Mouse (Mus musculus): ENCODE measurements around the gene Gm38392. TPM values are rescaled to one million over a fixed set of nuclear protein-coding genes. Genes with fewer than 3 reads are reported as not detected.

The Gm38392 gene
- total RNA-seq (2023) = not detected

GRCm38 (mm10) chr3:88287110-88287509, at the start of gene Gm38392:
TSS of gene Gm38392 (minus strand) at chr3:88287210.

DNA sequence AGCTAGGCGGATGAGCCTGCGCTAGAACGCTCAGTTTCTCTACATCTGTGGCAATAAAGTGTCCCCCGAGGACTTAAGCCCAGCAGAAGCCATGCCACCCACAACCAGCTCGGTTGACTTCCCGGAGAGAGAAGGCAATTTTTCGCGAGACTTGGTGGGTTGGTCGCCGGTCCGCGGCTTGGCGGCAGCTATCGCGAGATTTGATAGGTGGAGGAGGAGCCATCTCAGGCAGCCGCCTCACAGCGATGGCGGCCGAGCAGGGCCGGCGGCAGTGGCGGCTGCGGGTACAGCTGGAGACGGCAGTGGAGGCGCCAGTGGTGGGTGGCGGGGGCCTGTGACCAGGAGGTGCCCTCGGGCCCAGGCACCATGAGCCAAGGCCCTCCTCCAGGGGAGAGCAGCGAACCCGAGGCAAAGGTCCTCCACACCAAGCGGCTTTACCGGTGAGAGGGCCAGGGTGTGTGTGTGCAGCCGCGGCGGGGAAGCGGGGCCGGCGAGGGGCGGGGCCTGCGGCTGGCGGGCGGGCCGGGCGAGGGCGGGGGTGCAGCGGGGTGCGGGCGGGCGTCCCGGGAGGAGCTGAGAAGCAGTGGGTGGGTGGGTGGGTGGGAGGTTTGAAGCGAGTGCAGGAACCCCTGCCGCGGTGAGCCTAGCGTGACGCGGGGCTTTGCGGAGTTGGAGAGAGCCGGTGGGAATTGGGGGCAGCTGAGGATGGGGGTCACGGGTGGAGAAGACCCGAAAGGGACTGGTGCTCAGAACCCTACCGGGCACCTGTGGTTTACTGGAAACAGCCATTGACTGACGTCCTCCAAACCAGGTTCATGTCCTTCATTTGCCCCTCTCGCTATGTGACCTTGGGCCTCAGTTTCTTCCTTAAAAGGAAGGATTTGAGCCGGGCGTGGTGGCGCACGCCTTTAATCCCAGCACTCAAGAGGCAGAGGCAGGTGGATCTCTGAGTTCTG, 49.3 kb upstream of the Gm38392 start, which contains the start of the genes Tmem79 and Smg5:
Gene Tmem79, minus strand, starts transcription at position 91 of the 956 bp plus-strand sequence.
Gene Smg5, plus strand, starts transcription at position 203 of the 956 bp plus-strand sequence.

DNA sequence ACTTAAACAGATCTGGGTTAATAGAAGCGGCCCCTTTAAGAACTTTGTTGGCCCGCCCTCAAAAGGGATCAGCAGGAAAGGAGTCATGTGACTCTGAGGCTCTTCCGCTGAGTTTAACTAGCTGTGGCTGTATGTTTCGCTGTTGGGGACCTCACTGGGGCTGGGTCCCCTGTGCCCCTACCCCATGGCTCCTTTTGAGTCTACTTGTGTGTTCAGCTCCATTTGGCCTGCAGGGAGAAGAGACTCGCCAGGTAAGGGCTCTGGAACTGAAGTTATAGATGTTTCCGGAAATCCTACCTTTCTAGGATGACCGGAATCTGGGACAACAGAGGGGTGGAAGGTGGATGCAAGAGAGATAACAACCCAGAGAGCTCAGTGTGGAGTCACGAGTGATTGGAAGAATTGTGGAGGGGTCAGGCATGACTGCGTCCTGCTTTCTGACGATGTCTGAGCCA, 38.0 kb upstream of the Gm38392 start, which contains the start of gene Glmp:
Gene Glmp, plus strand, starts transcription at position 73 of the 455 bp plus-strand sequence.

GRCm38 (mm10) chr3:88296561-88297318, 9.7 kb upstream of the Gm38392 start, which contains the start of the genes Tsacc and Cct3:
TSS of gene Tsacc (minus strand) at chr3:88296999.
TSS of gene Cct3 (plus strand) at chr3:88297116.

DNA sequence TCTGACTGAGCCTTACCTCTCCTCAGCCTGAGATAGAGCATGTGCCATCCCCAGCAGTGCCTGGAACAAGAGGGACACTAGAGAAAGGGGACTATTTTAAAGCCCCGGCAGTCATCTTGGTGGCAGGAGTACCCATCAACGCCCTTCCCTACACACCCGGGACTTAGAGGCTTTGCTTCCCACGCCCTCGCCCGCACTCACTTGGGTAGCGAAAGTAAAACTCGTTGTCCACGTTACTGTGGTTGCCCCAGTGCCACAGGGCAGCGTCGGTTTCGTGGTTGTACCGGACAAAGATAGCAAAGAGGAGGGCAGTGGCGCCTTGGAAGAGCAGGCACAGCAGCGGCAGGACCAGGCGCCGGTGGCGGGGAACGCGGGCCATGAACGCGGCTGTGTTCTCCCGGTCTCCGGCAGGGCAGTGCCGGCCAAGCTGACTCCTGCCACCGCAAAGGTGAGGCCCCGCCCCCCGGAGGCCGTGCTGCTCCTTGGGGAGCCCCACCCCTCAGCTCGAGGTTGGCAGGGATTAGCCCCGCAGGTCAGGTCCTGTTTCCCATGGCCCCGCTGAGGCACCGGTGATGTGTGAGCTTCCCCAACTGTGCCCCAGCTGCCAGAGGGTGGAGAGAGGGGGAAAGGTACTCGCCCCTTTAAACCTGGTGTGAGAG, 32.6 kb downstream of the Gm38392 start, which contains the start of gene Rhbg:
Gene Rhbg, minus strand, starts transcription at position 442 of the 659 bp plus-strand sequence.

Other genes with a start within 250 kb of the Gm38392 start
- gene Gpatch4, start 244.1 kb downstream of the Gm38392 start, total RNA-seq (2023) = 26.0 TPM
- 20.0 TPM for gene Naxe, start 228.7 kb downstream of the Gm38392 start, total RNA-seq (2023)
- not detected for gene Ttc24, start 208.9 kb downstream of the Gm38392 start, total RNA-seq (2023)
- 0.12 TPM for gene Iqgap3, start 205.2 kb downstream of the Gm38392 start, total RNA-seq (2023)
- gene Mef2d, start 144.8 kb downstream of the Gm38392 start, total RNA-seq (2023) = 328 TPM
- not detected for gene Rhbg, start 32.5 kb downstream of the Gm38392 start, total RNA-seq (2023)
- 6.6 TPM for gene Tsacc, start 9.8 kb upstream of the Gm38392 start, total RNA-seq (2023)
- gene Cct3, start 9.9 kb upstream of the Gm38392 start, total RNA-seq (2023) = 189 TPM
- 91.9 TPM for gene Glmp, start 37.8 kb upstream of the Gm38392 start, total RNA-seq (2023)
- gene Tmem79, start 48.9 kb upstream of the Gm38392 start, total RNA-seq (2023) = 0.28 TPM
- gene Smg5, start 49.0 kb upstream of the Gm38392 start, total RNA-seq (2023) = 121 TPM
- gene Paqr6, start 77.4 kb upstream of the Gm38392 start, total RNA-seq (2023) = 0.46 TPM
- not detected for gene Bglap3, start 85.5 kb upstream of the Gm38392 start, total RNA-seq (2023)
- gene Bglap2, start 91.5 kb upstream of the Gm38392 start, total RNA-seq (2023) = not detected
- not detected for gene Bglap, start 97.3 kb upstream of the Gm38392 start, total RNA-seq (2023)
- gene Pmf1, start 123.1 kb upstream of the Gm38392 start, total RNA-seq (2023) = 36.7 TPM
- gene Slc25a44, start 137.9 kb upstream of the Gm38392 start, total RNA-seq (2023) = 14.5 TPM
- 112 TPM for gene Sema4a, start 174.0 kb upstream of the Gm38392 start, total RNA-seq (2023)
- gene Lmna, start 222.7 kb upstream of the Gm38392 start, total RNA-seq (2023) = 7.0 TPM
- 3.4 TPM for gene Mex3a, start 245.2 kb upstream of the Gm38392 start, total RNA-seq (2023)

Measured in CD8-positive naive resting alpha-beta T cell, adult 57 days (primary cell).